26 mouse cellular contexts compared by ENCODE assay signal in genomic region chr4:136930474-136930873, GRCm38 (mm10). TPM values are rescaled to one million over a fixed set of nuclear protein-coding genes. Genes with fewer than 3 reads are reported as not detected.
DNase-seq lines count a peak whose midpoint lies in the region; ATAC-seq lines count a peak whose summit lies in the region.
"Had no signal": no experiment of that assay in that cellular context is flagged by ENCODE, and none has a peak within 500 bp of the region (broad histone marks: within the 10 kb centered on the region; RNA-seq: fewer than 3 reads in every experiment).

No protein-coding gene starts in this region.

- peaks cover 96% of the 10 kb centered on the region for H3K27me3 ChIP-seq in heart, embryonic 12.5 days (replicated peaks)
- peaks cover 5% of the 10 kb centered on the region; the same call in 1 of the 2 replicates for H3K27me3 ChIP-seq in intestine, embryonic 16.5 days (replicated peaks; ENCODE audit: control insufficient read depth, insufficient read depth, low read length)
- H3K27me3 ChIP-seq in liver, embryonic 16.5 days (ENCODE audit: control insufficient read depth, insufficient read depth, low read depth, low read length), result peaks cover 7% of the 10 kb centered on the region

- H3K9me3 ChIP-seq in heart, embryonic 12.5 days (replicated peaks), result no peaks in the 10 kb centered on the region
- no peaks in the 10 kb centered on the region for H3K9me3 ChIP-seq in intestine, embryonic 16.5 days (ENCODE audit: control insufficient read depth, low read length)
- H3K9me3 ChIP-seq in liver, embryonic 16.5 days (replicated peaks; ENCODE audit: control insufficient read depth, low read length), result no peaks in the 10 kb centered on the region
- H3K9me3 ChIP-seq: embryonic facial prominence, embryonic 12.5 days; heart, embryonic 10.5 days; limb, embryonic 13.5 days; lung, embryonic 15.5 days; neural tube, embryonic 12.5 days had no signal

- no peaks in the 10 kb centered on the region for H3K36me3 ChIP-seq in heart, embryonic 12.5 days
- no peaks in the 10 kb centered on the region for H3K36me3 ChIP-seq in intestine, embryonic 16.5 days (ENCODE audit: control insufficient read depth, insufficient read depth, low read length)
- no peaks in the 10 kb centered on the region for H3K36me3 ChIP-seq in liver, embryonic 16.5 days (ENCODE audit: control insufficient read depth, insufficient read depth)
- H3K36me3 ChIP-seq: embryonic facial prominence, embryonic 12.5 days; heart, embryonic 10.5 days; limb, embryonic 13.5 days; lung, embryonic 15.5 days; neural tube, embryonic 12.5 days had no signal

- no peak overlapping the region for H3K4me3 ChIP-seq in heart, embryonic 12.5 days
- H3K4me3 ChIP-seq in intestine, embryonic 16.5 days (ENCODE audit: low read length), result no peak overlapping the region
- no peak overlapping the region for H3K4me3 ChIP-seq in liver, embryonic 16.5 days (ENCODE audit: low read depth, low read length)
- H3K4me3 ChIP-seq: embryonic facial prominence, embryonic 12.5 days; heart, embryonic 10.5 days; limb, embryonic 13.5 days; lung, embryonic 15.5 days; neural tube, embryonic 12.5 days had no signal

- H3K27ac ChIP-seq in heart, embryonic 12.5 days (ENCODE audit: poor library complexity, severe bottlenecking), result no peak overlapping the region
- no peak overlapping the region for H3K27ac ChIP-seq in intestine, embryonic 16.5 days (ENCODE audit: low read length)
- peak overlapping the region; percentile 69 for H3K27ac ChIP-seq in liver, embryonic 16.5 days (ENCODE audit: low read length)
- H3K27ac ChIP-seq: embryonic facial prominence, embryonic 12.5 days; heart, embryonic 10.5 days; hindbrain, embryonic 14.5 days; kidney, postnatal 0 days; limb, embryonic 13.5 days; lung, embryonic 15.5 days; neural tube, embryonic 12.5 days had no signal

- peak; percentile 68 for ATAC-seq in heart, embryonic 12.5 days (ENCODE audit: insufficient number of reproducible peaks, low FRiP score)
- ATAC-seq in intestine, embryonic 16.5 days, result peak; percentile 31; the same call in 1 of the 2 replicates
- peak; percentile 94 for ATAC-seq in liver, embryonic 16.5 days (ENCODE audit: low read depth)
- ATAC-seq: forebrain, embryonic 16.5 days had no signal

- H3K4me2 ChIP-seq in heart, embryonic 12.5 days, result no peak overlapping the region
- H3K4me2 ChIP-seq in intestine, embryonic 16.5 days (ENCODE audit: low read depth, low read length), result no peak overlapping the region
- peak overlapping the region; percentile 30; the same call in 1 of the 2 replicates for H3K4me2 ChIP-seq in liver, embryonic 16.5 days (ENCODE audit: low read depth, low read length)
- H3K4me2 ChIP-seq: embryonic facial prominence, embryonic 12.5 days; hindbrain, embryonic 14.5 days; limb, embryonic 13.5 days; lung, embryonic 15.5 days; midbrain, embryonic 11.5 days; neural tube, embryonic 12.5 days had no signal

- WGBS in heart, embryonic 12.5 days, result 48% methylated on average over 8 of the region's 8 CpGs
- 83% methylated on average over 8 of the region's 8 CpGs for WGBS in intestine, embryonic 16.5 days
- WGBS in liver, embryonic 16.5 days (ENCODE audit: insufficient replicate concordance), result 50% methylated on average over 8 of the region's 8 CpGs

- peaks cover 9% of the 10 kb centered on the region for H3K4me1 ChIP-seq in heart, embryonic 12.5 days (replicated peaks)
- no peaks in the 10 kb centered on the region for H3K4me1 ChIP-seq in intestine, embryonic 16.5 days (ENCODE audit: control insufficient read depth, insufficient read depth, low read length)
- H3K4me1 ChIP-seq in liver, embryonic 16.5 days (ENCODE audit: control insufficient read depth, low read depth, low read length), result peaks cover 29% of the 10 kb centered on the region
- H3K4me1 ChIP-seq: limb, embryonic 13.5 days had no signal

- H3K9ac ChIP-seq in heart, embryonic 12.5 days, result no peak overlapping the region
- no peak overlapping the region for H3K9ac ChIP-seq in intestine, embryonic 16.5 days (ENCODE audit: low read depth, low read length)
- H3K9ac ChIP-seq in liver, embryonic 16.5 days (ENCODE audit: low read depth, low read length), result no peak overlapping the region
- H3K9ac ChIP-seq: embryonic facial prominence, embryonic 12.5 days; hindbrain, embryonic 14.5 days; limb, embryonic 13.5 days; lung, embryonic 15.5 days; neural tube, embryonic 12.5 days had no signal

- DNase-seq in heart, postnatal 4 days, result no peak
- DNase-seq in MEL-GATA-1-ER (ENCODE audit: extremely low read depth, low read depth), result peak; percentile 81
- no peak for DNase-seq in embryo, embryonic 11 days
- no peak for DNase-seq in urinary bladder, postnatal 14 days (ENCODE audit: low spot score)
- no peak for DNase-seq in cerebellum, postnatal 4 days (ENCODE audit: low spot score in 2 of 2)
- DNase-seq: adrenal gland, postnatal 14 days; cerebellum, adult 8-10 months; heart, postnatal 10 days; layer of hippocampus, postnatal 36 days; lung, postnatal 4 days; thymus, adult 2 months had no signal

RNA-seq across cellular contexts. Expression of gene Epha8, which starts 26.1 kb away (rescaled TPM):
- polyA plus RNA-seq in heart, embryonic 12.5 days (2016; fragmentation: Nextera tagmentation; extraction: Ambion mirVana), result 0.10 and 0.14 TPM in 2 replicates
- total RNA-seq in heart, postnatal 4 days (2021), result not detected
- polyA plus RNA-seq in intestine, embryonic 16.5 days (2015; fragmentation: Nextera tagmentation; extraction: Ambion mirVana), result 0.33 and 0.54 TPM in 2 replicates
- polyA plus RNA-seq in liver, embryonic 16.5 days (2015; fragmentation: Nextera tagmentation; extraction: Ambion mirVana), result 0.28 and 0.46 TPM in 2 replicates
- total RNA-seq: common myeloid progenitor, adult 5-6 weeks; gastrocnemius, adult 18-20 months; heart, postnatal 10 days; monocyte, adult 5-6 weeks had no signal

RNA-seq across cellular contexts. Expression of gene C1qa, which starts 31.9 kb away (rescaled TPM):
- polyA plus RNA-seq in heart, embryonic 12.5 days (2016; fragmentation: Nextera tagmentation; extraction: Ambion mirVana), result 8.6 and 11.2 TPM in 2 replicates
- 10 to 100 TPM; 14.5 to 14.7 TPM for total RNA-seq in heart, postnatal 4 days (2021)
- 60.4 and 60.6 TPM in 2 replicates for polyA plus RNA-seq in intestine, embryonic 16.5 days (2015; fragmentation: Nextera tagmentation; extraction: Ambion mirVana)
- 68.0 and 75.9 TPM in 2 replicates for polyA plus RNA-seq in liver, embryonic 16.5 days (2015; fragmentation: Nextera tagmentation; extraction: Ambion mirVana)
- total RNA-seq: monocyte, adult 5-6 weeks had no signal

RNA-seq across cellular contexts. Expression of gene C1qc, which starts 37.6 kb away (rescaled TPM):
- polyA plus RNA-seq in heart, embryonic 12.5 days (2016; fragmentation: Nextera tagmentation; extraction: Ambion mirVana), result 9.7 and 11.9 TPM in 2 replicates
- total RNA-seq in heart, postnatal 4 days (2021), result 10 to 100 TPM; 11.5 to 13.8 TPM
- polyA plus RNA-seq in intestine, embryonic 16.5 days (2015; fragmentation: Nextera tagmentation; extraction: Ambion mirVana), result 28.4 and 32.9 TPM in 2 replicates
- 60.4 and 68.2 TPM in 2 replicates for polyA plus RNA-seq in liver, embryonic 16.5 days (2015; fragmentation: Nextera tagmentation; extraction: Ambion mirVana)
- total RNA-seq: common myeloid progenitor, adult 5-6 weeks; monocyte, adult 5-6 weeks had no signal

RNA-seq across cellular contexts. Expression of gene C1qb, which starts 44.5 kb away (rescaled TPM):
- polyA plus RNA-seq in heart, embryonic 12.5 days (2016; fragmentation: Nextera tagmentation; extraction: Ambion mirVana), result 18.8 and 19.3 TPM in 2 replicates
- 10 to 100 TPM; 14.6 to 17.9 TPM for total RNA-seq in heart, postnatal 4 days (2021)
- polyA plus RNA-seq in intestine, embryonic 16.5 days (2015; fragmentation: Nextera tagmentation; extraction: Ambion mirVana), result 76.3 and 77.6 TPM in 2 replicates
- polyA plus RNA-seq in liver, embryonic 16.5 days (2015; fragmentation: Nextera tagmentation; extraction: Ambion mirVana), result 129 and 142 TPM in 2 replicates
- total RNA-seq: monocyte, adult 5-6 weeks had no signal

Comparison
In these comparisons a context has a peak if more than half of its experiments do, and no peak if none do; other contexts are left out.
1. ATAC-seq: peak in every context shown above with its lines; median percentile 94 in liver, embryonic 16.5 days; 68 in heart, embryonic 12.5 days; 31 in intestine, embryonic 16.5 days.